Mouse (Mus musculus): Measurements from ENCODE around the gene Clec2e.
"Not testable (repeated sequence)": the region's sequence is repeated elsewhere in the genome, so short reads cannot be mapped to it uniquely, and the experiment has no call there.

GRCm38 (mm10) chr6:129114237-129114636 lies 13.5 kb upstream of the Clec2e start:
- TF ChIP-seq CTCF (IDR thresholded peaks at IDR 0.05; ENCODE audit: low read depth, low read length); GATA1 (IDR thresholded peaks at IDR 0.05; ENCODE audit: borderline replicate concordance, low read length): not testable (repeated sequence)

Measured in G1E (cell line).